Mouse (Mus musculus) heart, adult 2 months (tissue): ENCODE data around the gene Ninj1.

ENCODE experiments used
- CTCF ChIP-seq: fragments of 200-600 bp; IDR thresholded peaks from 2 replicates; pipeline ENCODE4 v1.8.1; 2022; ENCODE audit warnings: antibody characterized with exemption, mild to moderate bottlenecking, moderate library complexity
- POLR2A ChIP-seq: fragments of 200-500 bp; IDR thresholded peaks from 2 replicates; pipeline ENCODE4 v1.6.1; 2011; ENCODE audit warnings: mild to moderate bottlenecking, low read depth, low read length, control low read depth; ENCODE audit not compliant: insufficient read depth

DNA sequence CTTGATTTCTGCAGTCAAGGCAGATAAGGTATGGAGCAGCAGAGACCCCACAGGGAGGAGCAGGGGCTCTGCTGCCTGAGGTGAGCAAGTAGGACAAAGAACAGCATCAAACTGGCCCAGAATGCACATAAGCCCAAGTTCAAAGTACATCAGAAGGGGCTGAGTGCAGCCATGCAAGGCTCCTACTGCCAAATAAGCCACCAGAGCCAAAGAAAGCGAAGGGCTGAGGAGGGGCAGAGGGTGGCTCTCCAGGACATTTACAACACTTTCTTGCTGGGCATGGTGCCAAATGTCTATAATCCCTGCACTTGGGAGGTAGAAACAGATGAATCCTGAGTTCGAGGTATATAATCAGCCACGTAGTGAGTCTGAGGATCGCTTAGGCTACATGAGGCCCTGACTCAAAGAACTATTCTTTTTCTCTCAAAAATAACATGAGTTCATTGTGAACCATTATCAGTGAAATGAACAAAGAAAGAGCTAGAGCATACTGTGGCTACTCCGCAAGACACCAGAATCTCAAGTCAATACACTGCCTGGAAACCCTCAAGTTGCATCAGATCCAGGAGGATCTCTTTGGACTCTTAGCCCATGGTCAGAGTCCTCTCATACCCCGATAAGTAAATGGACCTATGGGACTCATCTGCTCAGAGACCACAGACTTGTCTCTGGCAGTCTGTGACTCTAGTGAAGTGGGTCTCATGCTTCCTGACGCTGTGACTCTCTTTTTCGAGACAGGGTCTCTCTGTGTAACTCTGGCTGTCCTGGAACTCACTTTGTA is 46.7 kb downstream of the Ninj1 start:
- TF ChIP-seq CTCF (no peak), POLR2A (no peak)
